Mouse (Mus musculus): ENCODE measurements around the gene Zbtb16.

The Zbtb16 gene

DNA sequence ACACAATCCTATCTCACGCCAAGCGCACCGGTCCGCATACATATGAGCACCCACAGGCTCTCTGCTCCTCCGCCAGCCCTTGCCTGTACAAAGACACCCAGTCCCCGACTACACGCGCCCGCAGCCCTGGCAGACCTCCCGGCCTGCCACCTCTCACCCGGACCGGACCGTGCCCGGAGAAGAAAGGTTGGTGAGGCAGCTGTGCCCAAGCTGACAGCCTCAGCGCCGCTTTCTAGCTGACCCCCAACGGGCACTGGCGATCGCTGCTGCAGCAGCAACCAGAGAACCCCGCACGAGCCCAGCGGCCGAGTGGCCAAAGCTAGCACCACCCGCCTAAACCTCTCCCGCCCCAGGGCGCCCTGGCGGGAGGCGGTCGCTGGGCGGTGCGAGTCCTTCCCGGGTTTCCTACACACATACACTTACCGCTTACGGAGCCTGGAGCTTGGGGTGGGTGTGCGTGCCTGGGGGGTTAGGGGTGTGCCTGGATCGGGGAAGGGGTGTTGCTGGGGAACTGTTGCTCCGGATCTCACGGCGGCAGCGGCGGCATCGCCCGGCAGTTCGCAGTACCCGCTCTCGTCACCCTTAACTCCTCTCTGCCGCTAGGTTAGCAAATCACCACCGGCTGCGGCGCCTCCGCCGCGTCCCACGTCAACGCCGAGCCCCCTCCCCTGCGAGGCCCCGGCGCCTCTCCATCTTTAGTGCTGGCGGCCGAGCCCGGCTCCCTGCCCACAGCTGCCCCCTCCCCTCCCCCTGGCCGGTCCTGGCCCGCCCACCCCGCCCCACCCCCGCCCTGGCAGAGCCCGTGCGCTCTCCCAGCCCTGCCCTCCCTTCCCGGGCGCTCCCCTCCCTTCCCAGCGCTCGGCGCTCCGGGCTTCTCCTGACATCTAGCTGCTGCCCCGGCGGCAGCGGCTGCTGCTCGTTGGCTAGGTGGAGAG lies at the start of gene Zbtb16:
Gene Zbtb16, minus strand, starts transcription at position 592 of the 935 bp plus-strand sequence.
- no peak for DNase-seq (ENCODE audit: low read depth, low spot score)

DNA sequence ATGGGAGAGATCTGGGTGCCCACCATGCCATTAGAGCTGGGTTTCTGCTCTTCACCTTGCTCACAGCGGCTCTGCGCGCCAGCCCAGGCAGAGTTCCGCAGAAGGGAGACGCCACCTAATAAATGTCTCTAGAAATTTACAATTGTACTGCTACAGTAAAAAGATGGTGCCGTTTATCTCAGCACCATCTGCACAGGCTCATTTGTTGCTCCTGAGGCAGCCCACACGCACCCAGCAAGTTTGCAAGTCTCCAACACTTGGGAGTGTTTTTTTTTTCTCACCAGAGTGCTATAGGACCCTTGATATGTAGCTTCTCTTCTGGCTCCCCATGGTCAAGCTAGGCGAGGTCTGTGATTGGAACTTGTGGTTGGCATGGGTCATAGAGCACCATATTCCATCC lies 36.9 kb upstream of the Zbtb16 start:
- DNase-seq (ENCODE audit: low read depth, low spot score), result no peak

DNA sequence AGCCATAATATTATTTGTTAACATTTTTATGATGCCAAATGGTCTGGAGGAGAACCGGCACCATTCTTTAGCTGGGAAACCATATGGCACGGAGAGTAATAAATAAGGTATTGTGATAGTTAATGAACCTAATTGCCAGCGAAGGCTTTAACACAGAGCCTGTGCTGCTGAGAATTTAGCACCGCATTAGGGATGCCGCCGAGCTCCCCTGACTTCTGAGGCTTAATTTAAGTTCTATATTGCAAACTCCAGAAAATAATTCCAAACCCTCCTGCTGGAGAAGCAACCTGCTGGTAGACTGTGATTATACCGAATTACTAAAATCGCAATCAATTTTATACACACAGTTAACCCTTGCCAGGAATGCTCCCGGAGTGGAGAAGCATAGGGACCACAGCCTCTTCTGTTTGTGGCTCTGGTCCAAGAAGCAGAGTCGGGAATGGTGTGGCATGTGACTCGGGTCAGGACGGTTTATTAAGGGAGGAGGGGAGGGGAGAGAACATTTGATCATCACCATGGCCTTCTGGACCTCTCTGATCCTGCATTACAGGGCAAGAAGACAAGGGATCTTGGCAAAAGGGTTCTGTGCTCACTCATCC lies 30.6 kb upstream of the Zbtb16 start:
- no peak for DNase-seq (ENCODE audit: low read depth, low spot score)

DNA sequence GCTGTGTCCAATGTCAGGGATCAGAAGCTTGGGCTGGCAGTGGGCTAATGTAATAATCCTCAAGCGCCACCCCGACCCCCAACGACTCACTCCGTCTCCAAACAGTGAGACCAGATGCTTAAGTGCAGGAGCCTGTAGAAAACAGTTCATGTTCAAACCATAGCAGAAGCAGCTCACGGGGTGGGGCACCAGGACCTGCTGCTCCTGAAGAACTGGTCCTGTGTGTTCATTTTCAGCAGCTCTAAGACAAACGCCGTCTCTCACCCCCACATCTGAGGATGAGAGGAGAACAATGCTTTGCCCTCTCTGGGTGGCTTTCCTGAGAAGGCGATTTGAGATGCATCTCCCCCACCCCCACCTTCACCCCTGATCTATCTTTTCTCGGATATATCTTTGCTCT lies 29.2 kb upstream of the Zbtb16 start:
- no peak for DNase-seq (ENCODE audit: low read depth, low spot score)

DNA sequence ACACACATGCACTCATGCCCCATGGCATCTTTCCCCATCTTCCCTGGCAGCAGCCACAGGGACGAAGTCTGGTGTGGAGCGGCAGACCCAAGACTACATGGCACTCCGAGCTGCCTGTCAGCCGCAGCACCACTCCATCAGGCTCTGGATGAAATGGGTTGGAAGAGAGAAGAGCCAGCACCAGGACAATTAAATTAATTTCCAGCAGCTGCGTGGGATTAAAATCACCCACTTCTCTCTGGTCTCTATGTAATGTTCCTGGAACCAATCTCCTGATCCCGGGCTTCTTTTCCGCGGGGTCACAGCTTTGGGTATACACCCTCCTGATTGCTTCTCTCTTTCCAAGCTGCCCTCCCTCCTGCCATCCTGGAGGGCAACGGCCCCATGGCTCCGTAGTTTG lies 25.5 kb upstream of the Zbtb16 start:
- DNase-seq (ENCODE audit: low read depth, low spot score), result no peak

DNA sequence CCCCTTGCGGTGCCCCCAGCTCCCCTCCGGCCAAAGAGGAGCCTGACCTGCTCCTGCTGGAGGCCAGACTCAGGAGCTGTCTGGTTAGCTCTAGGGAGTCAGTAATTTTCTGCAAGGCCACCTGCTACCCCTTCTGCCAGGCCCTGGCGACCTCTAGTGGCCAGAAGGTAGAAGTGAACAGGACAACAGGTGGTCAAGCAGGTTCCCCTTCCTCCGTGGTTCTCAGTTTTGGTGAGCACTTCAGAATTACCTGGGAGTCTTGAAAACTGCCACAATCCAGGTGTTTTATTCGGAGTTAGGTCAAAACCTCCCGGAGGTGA lies 24.5 kb upstream of the Zbtb16 start:
- peak; percentile 65 for DNase-seq (ENCODE audit: low read depth, low spot score)

DNA sequence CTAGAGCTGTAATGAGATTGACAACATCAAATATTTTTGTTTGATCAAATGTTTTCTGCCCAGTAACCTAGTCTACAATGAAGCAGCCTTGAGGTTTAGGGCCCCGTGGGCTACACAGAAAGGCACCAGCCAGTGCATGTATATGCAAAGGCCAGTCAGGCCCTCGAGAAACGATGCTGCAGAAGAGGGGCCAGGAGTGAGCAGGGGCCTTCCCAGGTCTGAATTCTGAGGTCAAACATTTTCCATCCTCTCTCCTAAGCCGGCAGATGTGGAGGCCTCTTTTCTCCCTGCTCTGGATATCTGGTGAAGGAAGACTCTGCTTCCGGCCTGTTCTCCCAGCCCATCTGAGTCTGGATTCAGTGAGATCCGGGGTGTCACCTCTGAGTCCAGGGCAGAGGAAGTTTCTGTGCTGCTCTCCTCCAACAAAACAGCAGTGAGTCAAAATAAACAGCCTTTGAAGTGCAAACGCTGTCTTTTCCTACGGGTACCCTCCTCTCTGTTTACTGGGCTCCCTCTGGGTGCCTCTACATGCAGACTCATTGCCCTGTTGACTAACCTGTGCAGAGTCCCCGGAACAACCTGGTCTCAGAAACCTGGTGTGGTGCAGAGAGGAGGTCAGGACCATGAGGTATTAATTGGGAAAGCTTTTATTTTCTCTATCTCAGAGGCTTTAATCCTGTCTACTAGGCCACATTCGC lies 24.0 kb upstream of the Zbtb16 start:
- no peak for DNase-seq (ENCODE audit: low read depth, low spot score)

DNA sequence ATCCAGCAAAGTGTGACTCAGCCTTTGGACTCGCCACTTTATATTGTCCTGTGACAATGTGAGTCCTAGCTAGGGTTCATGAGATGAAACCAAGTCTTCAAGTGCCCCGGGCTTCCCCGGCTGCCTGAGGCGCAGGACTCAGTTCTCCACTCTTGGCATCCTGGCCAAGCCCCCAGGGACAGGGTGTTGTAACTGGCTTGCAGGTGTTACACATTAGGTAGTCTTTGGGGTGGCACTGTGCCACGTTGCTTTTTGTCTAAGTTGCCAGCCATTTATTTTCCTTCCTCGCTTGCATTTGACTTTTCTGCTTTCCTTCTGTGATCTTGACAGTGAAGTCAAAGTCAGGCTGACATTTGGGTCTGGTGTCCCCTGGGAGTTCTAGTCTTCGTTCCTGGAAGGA lies 21.9 kb upstream of the Zbtb16 start:
- DNase-seq (ENCODE audit: low read depth, low spot score), result peak; percentile 3

DNA sequence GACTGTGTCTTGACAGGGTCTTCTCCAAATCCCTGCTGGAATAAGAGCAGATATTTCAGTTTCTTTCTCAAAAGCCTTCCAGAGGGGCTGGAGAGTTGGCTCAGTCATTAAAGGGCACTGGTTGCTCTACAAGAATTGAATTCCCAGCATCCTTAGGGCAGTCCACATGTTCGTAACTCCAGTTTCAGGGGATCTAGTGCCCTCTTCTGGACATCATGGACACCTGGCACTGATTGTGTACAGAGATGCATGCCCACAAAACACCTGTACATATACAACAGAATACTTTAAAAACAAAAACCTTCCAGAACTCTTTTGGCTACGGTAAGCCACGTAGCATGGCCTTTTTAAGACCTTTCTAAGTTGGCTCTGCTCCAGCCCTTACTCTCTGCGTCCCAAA lies 20.2 kb upstream of the Zbtb16 start:
- DNase-seq (ENCODE audit: low read depth, low spot score), result no peak

DNA sequence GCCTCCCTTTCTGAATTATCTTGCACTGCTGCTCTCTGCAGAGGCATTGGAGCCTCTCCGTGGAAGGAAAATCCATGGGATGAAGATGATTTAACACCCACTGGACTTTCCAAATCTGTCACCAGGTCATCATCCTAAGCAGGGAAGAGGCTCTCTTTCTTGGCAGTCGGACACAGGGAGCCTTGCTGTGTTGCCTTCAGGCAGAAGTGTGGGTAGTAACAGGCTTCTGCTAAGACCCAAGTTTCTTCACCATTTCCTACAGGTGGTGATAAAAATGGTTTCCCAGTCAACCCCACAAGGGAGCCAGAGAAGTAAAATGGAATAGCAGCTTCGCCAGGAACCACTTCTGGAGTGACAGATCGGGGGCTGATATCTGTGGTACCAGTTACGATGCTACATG lies 13.5 kb upstream of the Zbtb16 start:
- no peak for DNase-seq (ENCODE audit: low read depth, low spot score)

DNA sequence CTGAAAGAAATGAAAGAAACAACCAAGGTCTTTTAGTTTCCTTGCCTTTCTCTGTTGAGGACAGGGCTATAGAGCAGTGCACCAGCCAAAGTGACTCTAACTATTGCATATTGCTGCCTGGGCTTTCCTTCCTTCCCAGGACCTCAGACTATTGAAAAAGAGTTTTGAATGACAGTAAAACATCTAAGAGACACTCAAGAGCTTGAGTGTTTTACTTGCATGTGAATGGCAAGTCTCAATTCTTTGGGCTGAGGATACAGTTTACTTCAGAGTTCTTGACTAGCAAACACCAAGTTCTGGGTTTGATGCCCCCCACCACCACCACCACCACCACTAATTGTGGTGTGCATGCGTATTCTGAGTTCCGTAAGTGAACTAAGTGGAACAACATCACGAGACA lies 3.5 kb upstream of the Zbtb16 start:
- DNase-seq (ENCODE audit: low read depth, low spot score), result no peak

DNA sequence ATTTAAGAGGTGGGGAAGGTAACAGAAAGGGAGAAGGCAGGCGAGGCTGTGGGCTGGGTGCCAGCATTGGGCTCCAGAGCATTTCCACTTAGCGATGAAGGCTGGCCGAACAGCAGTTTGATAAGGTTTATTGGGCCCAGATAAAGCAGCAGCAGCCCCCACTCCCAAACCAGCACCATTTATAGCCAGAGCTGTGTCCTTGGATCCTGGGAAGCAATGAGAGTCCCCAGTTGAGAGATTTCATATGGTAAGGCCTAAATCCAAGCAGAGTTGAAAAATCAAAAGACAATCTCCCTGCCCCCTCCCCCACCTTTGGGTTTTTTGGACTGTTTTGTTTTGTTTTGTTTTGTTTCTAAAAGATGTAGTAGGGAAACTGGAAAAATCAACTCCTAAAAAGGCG lies 2.3 kb upstream of the Zbtb16 start:
- DNase-seq (ENCODE audit: low read depth, low spot score), result no peak

DNA sequence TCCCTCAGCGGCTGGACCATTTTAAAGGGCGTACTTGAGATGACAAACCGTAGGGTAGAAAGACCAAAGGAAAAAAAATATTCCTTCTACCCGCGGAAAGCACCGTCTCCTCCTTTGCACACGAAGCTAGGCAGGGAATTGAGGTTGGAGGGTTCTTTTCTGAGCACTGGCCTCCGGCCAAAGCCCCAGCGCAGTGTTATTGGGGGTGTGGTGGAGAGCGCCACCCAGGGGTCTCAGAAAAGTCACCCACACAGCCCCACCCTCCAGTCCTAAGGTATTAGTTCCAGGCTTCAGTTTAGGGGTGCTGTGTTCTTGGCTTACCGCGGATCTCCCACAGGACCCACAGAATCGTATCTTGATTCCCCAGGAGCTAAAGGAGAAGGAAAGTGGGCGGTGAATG lies 1.2 kb upstream of the Zbtb16 start:
- DNase-seq (ENCODE audit: low read depth, low spot score), result no peak

DNA sequence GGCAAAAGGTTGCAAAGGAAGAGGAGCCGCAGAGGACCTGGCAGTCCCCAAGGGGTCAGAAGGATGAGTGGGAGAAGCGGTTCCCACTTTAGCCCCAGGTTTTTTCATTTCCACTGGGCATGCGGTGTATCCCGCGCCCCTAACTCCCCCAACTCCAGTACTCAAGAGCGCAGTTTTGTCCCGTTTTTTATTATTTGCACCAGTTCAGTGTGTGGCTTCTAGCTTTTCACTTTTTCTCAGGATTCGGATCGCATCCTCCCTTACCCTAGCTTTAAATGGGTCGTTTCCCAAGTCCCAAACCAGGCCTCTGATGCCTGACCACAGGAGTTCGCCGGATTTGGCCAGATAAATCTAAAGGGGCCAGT lies 526 bp upstream of the Zbtb16 start:
- DNase-seq (ENCODE audit: low read depth, low spot score), result no peak

DNA sequence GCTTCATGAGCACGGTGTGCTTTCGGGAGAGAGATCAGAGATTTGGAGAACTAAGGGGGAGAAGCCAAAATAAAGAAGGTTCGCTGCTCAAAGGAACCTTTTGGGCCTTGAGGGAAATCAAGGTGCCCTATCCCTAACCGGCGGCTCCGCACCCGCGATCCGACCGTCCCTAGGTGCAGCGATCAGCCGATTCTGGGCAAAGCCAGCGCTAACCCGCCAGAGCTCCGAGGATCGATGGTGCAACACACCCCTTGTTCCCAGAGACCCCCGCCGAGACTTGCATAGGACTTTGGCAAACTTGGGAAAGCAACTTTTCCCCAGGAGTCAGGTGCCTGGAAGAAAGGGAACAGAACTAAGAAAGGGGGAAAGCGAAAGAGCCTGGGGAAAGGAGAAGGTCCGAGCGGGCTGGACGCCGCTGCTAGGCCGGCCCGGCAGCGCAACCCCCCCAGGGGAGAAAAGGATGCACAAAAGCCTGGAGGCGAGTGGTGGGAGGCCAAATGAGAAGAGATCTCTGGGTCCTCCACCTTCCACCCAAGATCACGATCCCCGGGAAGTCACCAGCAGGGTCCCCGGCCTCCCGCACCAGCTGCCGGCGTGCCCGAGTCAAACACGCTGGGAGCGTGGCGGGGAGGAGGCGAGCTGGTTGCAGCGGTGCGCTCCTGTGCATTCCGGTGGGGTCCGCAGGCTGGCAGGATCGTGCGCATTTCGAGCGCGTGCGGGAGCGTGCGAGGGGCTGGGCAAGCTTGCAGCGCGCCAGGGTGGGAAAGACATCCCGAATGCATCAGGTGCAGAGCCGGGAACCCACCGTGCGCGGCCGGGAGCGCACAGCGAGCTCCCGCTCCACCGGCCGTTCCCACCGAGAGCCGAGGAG lies 1.2 kb downstream of the Zbtb16 start:
- no peak for DNase-seq (ENCODE audit: low read depth, low spot score)

DNA sequence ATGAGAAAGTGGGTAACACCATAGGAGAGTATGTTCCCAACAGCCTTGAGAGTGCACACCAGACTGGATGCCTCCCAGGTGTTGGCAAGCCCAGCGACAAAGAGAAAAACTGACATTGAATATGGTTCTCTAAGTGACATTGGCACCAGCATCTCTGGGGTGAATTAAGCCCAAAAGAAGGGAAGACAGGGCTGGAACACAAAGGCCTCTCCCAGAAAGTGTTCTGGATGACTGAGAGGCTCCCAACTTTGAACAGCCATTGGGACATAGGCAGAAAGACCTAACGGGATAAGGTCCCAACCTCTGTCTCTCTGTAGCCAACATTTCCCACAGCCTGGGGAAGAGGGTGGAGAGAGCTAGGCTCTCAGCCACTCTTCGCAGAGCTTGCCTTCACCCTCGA lies 2.0 kb downstream of the Zbtb16 start:
- no peak for DNase-seq (ENCODE audit: low read depth, low spot score)

DNA sequence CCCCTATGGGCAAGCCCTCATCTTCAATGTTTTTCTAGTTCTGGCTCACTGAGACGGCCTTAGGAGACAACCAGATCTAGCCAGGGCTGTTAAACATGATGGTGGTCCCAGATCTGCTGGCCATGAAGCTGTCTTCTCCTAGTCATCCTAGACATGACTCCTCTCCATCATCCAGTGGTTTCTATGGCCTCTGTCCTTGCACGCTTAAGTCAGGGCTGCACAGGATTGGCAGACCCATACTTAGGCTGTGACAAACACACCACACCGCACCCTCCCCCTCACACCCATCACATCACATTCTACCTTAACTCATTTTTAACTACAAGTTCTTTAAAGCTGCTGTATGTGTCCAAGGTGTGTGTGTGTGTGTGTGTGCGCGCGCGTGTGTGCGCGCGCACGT lies 2.5 kb downstream of the Zbtb16 start:
- DNase-seq (ENCODE audit: low read depth, low spot score), result no peak

DNA sequence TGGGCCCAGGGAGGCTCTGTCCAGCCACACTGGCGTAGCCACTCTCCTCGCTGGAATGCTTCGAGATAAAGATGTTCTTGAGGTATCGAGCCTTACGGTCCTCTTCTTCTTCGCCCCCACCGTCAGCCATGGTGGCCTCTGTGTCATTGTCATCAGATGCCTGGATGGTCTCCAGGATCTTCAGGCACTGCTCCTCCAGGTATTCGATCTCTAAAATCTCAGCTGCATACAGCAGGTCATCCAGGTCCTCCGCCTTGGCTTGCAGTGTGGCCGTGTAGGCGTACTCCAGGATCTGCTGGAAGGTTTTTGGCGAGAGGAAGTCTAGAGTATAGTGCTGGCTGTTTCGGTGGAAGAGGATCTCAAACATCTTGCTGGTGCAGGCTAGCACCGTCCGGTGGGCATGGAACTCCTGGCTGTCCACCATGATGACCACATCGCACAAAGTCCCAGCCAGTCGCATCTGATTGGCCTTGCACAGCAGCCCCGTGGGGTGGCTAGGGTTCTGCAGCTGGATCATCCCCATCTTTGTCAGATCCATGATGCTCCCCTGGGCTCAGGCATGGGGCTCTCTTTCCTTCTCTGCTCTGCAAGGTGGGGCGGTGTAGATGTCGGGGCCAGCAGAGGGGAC lies 3.4 kb downstream of the Zbtb16 start:
- DNase-seq (ENCODE audit: low read depth, low spot score), result no peak

DNA sequence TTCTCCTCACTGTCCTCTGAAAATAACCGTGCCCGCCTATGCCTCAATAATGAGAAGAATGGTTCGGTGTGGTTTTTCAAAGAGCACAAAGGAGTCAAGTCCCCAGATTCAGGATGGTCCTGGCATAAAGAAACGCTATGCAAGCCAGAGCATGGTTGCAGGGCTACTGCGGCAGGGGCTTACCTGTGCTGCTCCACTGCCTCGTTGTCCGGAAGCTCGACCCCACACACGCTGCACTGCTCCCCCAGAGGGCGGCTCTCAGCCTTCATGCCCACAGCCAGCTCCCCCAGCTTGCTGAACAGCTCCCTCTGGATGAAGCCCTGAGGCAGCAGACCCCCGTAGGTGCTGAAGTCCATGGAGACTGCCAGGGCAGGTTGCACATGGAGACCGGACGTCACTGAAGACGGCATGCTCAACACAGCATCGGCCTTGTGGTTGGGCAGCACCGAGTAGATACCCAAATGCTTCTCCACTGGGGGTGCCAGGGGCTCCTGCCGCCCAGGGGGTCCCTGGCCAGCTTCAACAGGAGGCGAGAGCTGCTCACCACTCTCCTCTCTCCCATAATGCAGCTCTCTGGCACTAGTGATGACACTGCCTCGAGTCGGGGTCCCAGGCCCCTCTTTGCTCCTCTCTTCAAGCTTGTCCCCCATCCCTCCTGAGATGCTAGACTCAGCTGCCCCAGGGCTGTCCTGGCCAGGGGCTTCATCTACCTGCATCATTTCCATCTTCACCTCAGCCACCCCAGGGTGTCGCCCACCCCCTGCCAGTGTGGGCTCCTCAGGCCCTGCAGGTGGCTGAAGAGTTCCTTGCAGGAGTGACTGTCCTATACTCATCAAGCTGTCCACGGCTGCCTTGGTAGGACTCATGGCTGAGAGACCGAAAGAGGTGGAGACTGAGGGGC lies 4.2 kb downstream of the Zbtb16 start:
- DNase-seq (ENCODE audit: low read depth, low spot score), result no peak

DNA sequence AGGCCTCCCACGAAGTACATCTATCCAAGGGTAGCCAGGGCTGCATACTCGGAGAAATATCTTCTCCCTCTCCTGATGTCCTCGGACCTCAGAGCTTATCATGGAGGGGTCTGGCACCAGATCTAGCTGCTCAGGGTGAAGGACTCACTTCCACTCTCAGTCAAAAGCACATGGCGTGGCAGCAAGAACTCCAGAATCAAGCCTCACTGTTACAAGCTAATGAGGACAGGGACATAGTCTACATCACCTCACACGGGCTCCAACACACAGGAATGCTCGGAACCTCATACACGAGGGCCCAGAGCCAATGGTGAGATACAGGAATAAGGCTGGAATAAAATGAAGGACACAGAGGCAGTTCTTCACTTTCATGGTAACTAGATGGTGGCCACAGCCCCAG lies 7.2 kb downstream of the Zbtb16 start:
- no peak for DNase-seq (ENCODE audit: low read depth, low spot score)
